Mouse (Mus musculus) liver, postnatal 0 days (tissue): ENCODE results near the gene Fbxo47.

Source experiments
- CTCF ChIP-seq: sonication (generic); IDR thresholded peaks from 2 replicates; pipeline ENCODE4 v1.5.1; 2016; ENCODE audit warnings: antibody characterized with exemption, low read depth
- EP300 ChIP-seq: IDR thresholded peaks from 2 replicates; pipeline ENCODE4 v1.6.1; 2016; ENCODE audit warnings: antibody characterized with exemption, low read depth, mild to moderate bottlenecking

DNA sequence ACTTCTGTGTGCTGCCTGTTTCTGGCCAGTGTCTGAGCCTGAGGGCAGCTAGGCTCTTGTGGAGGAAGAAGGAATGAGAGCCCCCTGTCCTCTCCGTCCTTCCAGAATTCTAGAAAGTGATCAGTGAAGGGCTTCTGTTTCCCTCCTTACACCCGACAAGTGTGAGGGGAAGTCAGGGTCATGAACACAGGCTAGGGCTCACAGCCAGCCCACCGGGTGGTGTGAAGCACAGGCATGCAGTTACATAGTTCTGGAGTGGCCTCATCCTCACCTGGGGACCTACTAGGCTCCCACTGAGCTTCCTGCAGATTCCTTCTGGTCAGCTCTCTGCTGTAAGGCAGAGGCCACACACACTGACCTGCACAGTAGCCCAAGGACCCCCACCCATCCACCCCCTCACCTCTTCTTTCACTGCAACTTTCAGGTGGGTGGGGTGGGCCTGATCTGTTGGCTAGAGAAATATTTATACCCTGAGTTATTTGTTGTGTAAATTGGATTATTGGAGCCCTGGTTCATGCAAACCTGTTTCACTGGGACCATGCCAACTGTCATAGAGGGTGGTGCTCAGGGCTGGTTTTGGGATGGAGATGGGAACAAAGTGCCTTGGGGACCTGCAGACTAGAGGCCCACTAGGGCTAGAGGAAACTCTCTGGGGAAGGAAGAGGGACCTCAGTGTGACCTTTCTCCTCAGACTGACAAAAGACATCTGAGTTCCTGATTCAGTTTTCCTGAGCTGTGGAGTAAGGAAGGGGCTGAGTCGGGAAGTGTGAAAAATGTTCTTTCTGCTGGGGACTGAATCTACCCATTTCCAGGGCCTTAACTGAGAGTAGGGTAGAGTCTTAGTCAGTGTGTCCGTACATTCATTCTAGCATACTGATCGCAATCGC, 74.5 kb downstream of the Fbxo47 start:
- TF ChIP-seq EP300: no peak
- no peak for TF ChIP-seq CTCF
